Mouse (Mus musculus) CH12.LX (cell line): ENCODE results near the gene Serac1. TPM values are rescaled to one million over a fixed set of nuclear protein-coding genes. Genes with fewer than 3 reads are reported as not detected.

Experiments
- DNase-seq: peaks from one replicate; pipeline ENCODE4 v3.0.0-alpha.2; 2013; ENCODE audit errors: extremely low read depth
- H3K27ac ChIP-seq: 2 replicates; pipeline ENCODE4 v1.5.1; 2012; ENCODE audit warnings: low read depth, mild to moderate bottlenecking, control low read depth, moderate library complexity; ENCODE audit not compliant: insufficient read depth
- H3K27me3 ChIP-seq: replicated peaks from 2 replicates; pipeline ENCODE3; 2012; ENCODE audit warnings: inconsistent platforms
- H3K36me3 ChIP-seq, 2 experiments: replicated peaks in 1 of 2; 2 replicates each; pipeline versions ENCODE3 to v1.6.1; 2012; ENCODE audit warnings: inconsistent platforms in 1 of 2, low read length in 1 of 2, mild to moderate bottlenecking in 1 of 2, mixed read lengths in 1 of 2, moderate library complexity in 1 of 2; ENCODE audit not compliant: control insufficient read depth in 1 of 2, insufficient read depth in 1 of 2
- H3K4me1 ChIP-seq, 2 experiments: 2 replicates each; pipeline ENCODE4 v1.6.1; 2012; ENCODE audit warnings: inconsistent platforms in 1 of 2, moderate library complexity in 1 of 2; ENCODE audit not compliant: insufficient read depth in 2 of 2, control insufficient read depth in 1 of 2
- H3K4me2 ChIP-seq: 2 replicates; pipeline ENCODE4 v1.6.1; 2012; ENCODE audit warnings: low read depth, mild to moderate bottlenecking, control low read depth; ENCODE audit not compliant: poor library complexity, insufficient read depth, severe bottlenecking
- H3K4me3 ChIP-seq, 3 experiments: fragments of 150-350 bp in 1 of 3; sonication (generic) in 1 of 3; replicated peaks in 1 of 3; 2 replicates each; pipeline versions ENCODE3 to v1.5.1; 2011 to 2012; ENCODE audit warnings: low read depth in 2 of 3, low read length in 2 of 3, mild to moderate bottlenecking in 2 of 3, moderate library complexity in 2 of 3, control low read depth in 1 of 3, improper control_type of control experiment in 1 of 3, inconsistent platforms in 1 of 3, mixed read lengths in 1 of 3; ENCODE audit not compliant: poor library complexity in 1 of 3
- H3K79me2 ChIP-seq: replicated peaks from 2 replicates; pipeline ENCODE4 v1.6.1; 2012; ENCODE audit warnings: mild to moderate bottlenecking, moderate library complexity; ENCODE audit not compliant: control insufficient read depth, poor library complexity, insufficient read depth, severe bottlenecking; ENCODE audit errors: extremely low read depth
- H3K9ac ChIP-seq: 2 replicates; pipeline ENCODE4 v1.6.1; 2012; ENCODE audit warnings: low read depth, mild to moderate bottlenecking, control low read depth, moderate library complexity; ENCODE audit not compliant: insufficient read depth
- H3K9me3 ChIP-seq: replicated peaks from 2 replicates; pipeline ENCODE3; 2012; ENCODE audit warnings: low read length, inconsistent platforms, mixed read lengths
- CTCF ChIP-seq, 2 experiments: IDR thresholded peaks in 1 of 2; conservative IDR thresholded peaks in 1 of 2; 2 replicates each; pipeline ENCODE4 v1.5.1; 2011 to 2012; ENCODE audit warnings: low read depth in 2 of 2, low read length in 2 of 2, improper control_type of control experiment in 1 of 2, inconsistent platforms in 1 of 2, mild to moderate bottlenecking in 1 of 2, moderate library complexity in 1 of 2
- E2F4 ChIP-seq: IDR thresholded peaks from 2 replicates; pipeline ENCODE4 v1.6.1; 2011; ENCODE audit warnings: low read depth, low read length, improper control_type of control experiment; ENCODE audit not compliant: insufficient replicate concordance
- EP300 ChIP-seq: IDR thresholded peaks from 2 replicates; pipeline ENCODE4 v1.6.1; 2011; ENCODE audit warnings: low read length, improper control_type of control experiment
- ETS1 ChIP-seq: conservative IDR thresholded peaks from 2 replicates; pipeline ENCODE4 v1.6.1; 2012; ENCODE audit warnings: low read depth, mild to moderate bottlenecking, inconsistent platforms, low read length, improper control_type of control experiment, moderate library complexity
- JUN ChIP-seq: IDR thresholded peaks from 2 replicates; pipeline ENCODE4 v1.6.1; 2011; ENCODE audit warnings: low read depth, mild to moderate bottlenecking, low read length, improper control_type of control experiment, moderate library complexity; ENCODE audit not compliant: insufficient read depth
- MAFK ChIP-seq: IDR thresholded peaks from 2 replicates; pipeline ENCODE4 v1.6.1; 2011; ENCODE audit warnings: low read length, improper control_type of control experiment; ENCODE audit not compliant: insufficient replicate concordance
- MAX ChIP-seq: IDR thresholded peaks from 2 replicates; pipeline ENCODE4 v1.6.1; 2011; ENCODE audit warnings: low read length, improper control_type of control experiment
- MYC ChIP-seq: IDR thresholded peaks from 2 replicates; pipeline ENCODE4 v1.6.1; 2011; ENCODE audit warnings: low read depth, mild to moderate bottlenecking, improper control_type of control experiment, low read length
- NELFE ChIP-seq: IDR thresholded peaks from 2 replicates; pipeline ENCODE4 v1.6.1; 2011; ENCODE audit warnings: low read depth, low read length, improper control_type of control experiment
- POLR2AphosphoS2 ChIP-seq: IDR thresholded peaks from 2 replicates; pipeline ENCODE4 v1.6.1; 2011; ENCODE audit warnings: low read depth, low read length, improper control_type of control experiment
- RAD21 ChIP-seq: IDR thresholded peaks from 2 replicates; pipeline ENCODE4 v1.6.1; 2011; ENCODE audit warnings: low read depth, mild to moderate bottlenecking, low read length, improper control_type of control experiment, moderate library complexity
- RCOR1 ChIP-seq: conservative IDR thresholded peaks from 2 replicates; pipeline ENCODE4 v1.6.1; 2012; ENCODE audit warnings: low read depth, mild to moderate bottlenecking, inconsistent platforms, low read length, improper control_type of control experiment
- SIN3A ChIP-seq: IDR thresholded peaks from 2 replicates; pipeline ENCODE4 v1.6.1; 2012; ENCODE audit warnings: low read length, improper control_type of control experiment, inconsistent platforms
- SMC3 ChIP-seq: IDR thresholded peaks from 2 replicates; pipeline ENCODE4 v1.6.1; 2011; ENCODE audit warnings: low read depth, low read length, improper control_type of control experiment
- TBP ChIP-seq: conservative IDR thresholded peaks from 2 replicates; pipeline ENCODE4 v1.6.1; 2011; ENCODE audit warnings: low read depth, low read length, improper control_type of control experiment
- TCF12 ChIP-seq: IDR thresholded peaks from 2 replicates; pipeline ENCODE4 v1.6.1; 2014; ENCODE audit warnings: low read depth, mild to moderate bottlenecking, inconsistent platforms, low read length, improper control_type of control experiment
- UBTF ChIP-seq: IDR thresholded peaks from 2 replicates; pipeline ENCODE4 v1.6.1; 2012; ENCODE audit warnings: low read depth, mild to moderate bottlenecking, inconsistent platforms, low read length, improper control_type of control experiment, moderate library complexity
- USF1 ChIP-seq: IDR thresholded peaks from 2 replicates; pipeline ENCODE4 v1.6.1; 2014; ENCODE audit warnings: low read depth, mild to moderate bottlenecking, inconsistent platforms, low read length, improper control_type of control experiment
- dilution Hi-C: fragments of 300-500 bp; cut with MboI; formaldehyde crosslinking; loops from 2 replicates; pipeline ENCODE4 v1.14.3; 2020; ENCODE audit warnings: low sequenced_read_pairs; ENCODE audit not compliant: extremely low pct_unique_long_range_greater_than_20kb, extremely low pct_ligation_motif_present
- in situ Hi-C: fragments of 300-500 bp; cut with MboI; formaldehyde crosslinking; loops from 3 replicates; pipeline ENCODE4 v1.14.3; 2019; ENCODE audit warnings: low sequenced_read_pairs, low pct_ligation_motif_present, low pct_unique_long_range_greater_than_20kb, mixed read lengths
- polyA plus RNA-seq: library from polyadenylated mRNA; unstranded; fragments of >175 nt; gene quantifications from 2 replicates; pipeline ENCODE4 v1.2.1, GENCODE M21; 2012; ENCODE audit warnings: low read depth; ENCODE audit not compliant: insufficient read length
- total RNA-seq, 2 experiments: library from RNA; depleted of rRNA; stranded (reverse); fragments of 300-350 nt in 1 of 2; fragments of >200 nt in 1 of 2; gene quantifications; 2 replicates each; pipeline ENCODE4 v1.2.3; 2012 to 2014

Gene Serac1
- total and polyA plus RNA-seq, 3 experiments = 1.9 to 2.9 (median 2.1) TPM

DNA sequence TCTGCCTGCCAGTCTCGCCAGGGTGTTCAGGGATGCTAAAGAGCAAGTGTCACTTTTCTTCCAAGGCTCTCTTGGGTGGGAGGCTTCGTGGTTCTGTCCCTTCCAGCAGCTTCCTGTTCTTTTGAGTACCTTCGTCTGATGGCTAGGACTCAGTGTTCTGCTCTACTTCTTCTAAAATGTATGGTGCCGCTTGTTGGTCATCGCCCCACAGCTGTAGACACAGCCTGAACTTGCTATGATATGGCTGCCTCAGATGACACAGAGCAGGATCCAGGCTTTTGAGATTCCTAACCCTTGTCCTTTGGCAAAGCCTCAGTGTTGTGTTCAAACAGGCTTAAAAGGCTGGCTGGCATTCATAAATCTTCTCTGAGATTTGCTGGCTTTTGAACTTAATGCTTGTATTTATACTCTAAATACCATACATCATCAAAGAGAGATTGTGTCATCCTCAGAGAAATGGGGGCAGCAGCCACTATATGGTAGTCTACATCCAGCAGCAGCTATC is 80.5 kb downstream of the Serac1 start:
- dilution Hi-C loops = no loop called here
- H3K36me3 ChIP-seq = peaks cover 0 to 88% of the 10 kb centered on the region in 2 experiments
- in situ Hi-C loops = no loop called here

GRCm38 (mm10) chr17:5998235-5998500 is 81.4 kb downstream of the Serac1 start:
- dilution Hi-C loops (no loop called here), in situ Hi-C loops (no loop called here)
- Histone ChIP-seq H3K79me2 (no peaks in the 10 kb centered on the region), H3K9me3 (no peaks in the 10 kb centered on the region), H3K4me2 (no peak overlapping the region), H3K4me3 (no peak overlapping the region), H3K27ac (no peak overlapping the region), H3K27me3 (no peaks in the 10 kb centered on the region), H3K4me1 (peaks cover 19 to 53% of the 10 kb centered on the region in 2 experiments), H3K36me3 (peaks cover 0 to 87% of the 10 kb centered on the region in 2 experiments), H3K9ac (no peak overlapping the region)
- no peak for TF ChIP-seq NELFE
- no peak for TF ChIP-seq RCOR1
- no peak for TF ChIP-seq SMC3
- no peak for TF ChIP-seq CTCF (conservative IDR thresholded peaks at IDR 0.05 in 1 of 2, IDR thresholded peaks at IDR 0.05 in 1 of 2; ENCODE audit: low read depth in 2 of 2, low read length in 2 of 2)
- DNase-seq = no peak

More for the DNA sequence above, 80.5 kb downstream of the Serac1 start:
- Histone ChIP-seq H3K4me1 (peaks cover 17 to 44% of the 10 kb centered on the region in 2 experiments), H3K9me3 (no peaks in the 10 kb centered on the region), H3K79me2 (no peaks in the 10 kb centered on the region), H3K9ac (no peak overlapping the region), H3K4me3 (no peak overlapping the region), H3K27ac (no peak overlapping the region), H3K27me3 (no peaks in the 10 kb centered on the region), H3K4me2 (no peak overlapping the region)
- DNase-seq = no peak
- no peak for TF ChIP-seq USF1
- TF ChIP-seq MAFK = no peak
- no peak for TF ChIP-seq SIN3A
- no peak for TF ChIP-seq UBTF
- no peak for TF ChIP-seq RAD21
- no peak for TF ChIP-seq MYC
- no peak for TF ChIP-seq EP300
- no peak for TF ChIP-seq MAX
- TF ChIP-seq ETS1 = no peak
- no peak for TF ChIP-seq POLR2AphosphoS2
- no peak for TF ChIP-seq SMC3
- no peak for TF ChIP-seq TBP
- no peak for TF ChIP-seq E2F4
- no peak for TF ChIP-seq TCF12
- TF ChIP-seq JUN = no peak
